Mouse (Mus musculus) thymus, adult 2 months (tissue): Measurements from ENCODE around the gene Paqr9. TPM values are rescaled to one million over a fixed set of nuclear protein-coding genes. Genes with fewer than 3 reads are reported as not detected.

Experiments used
- DNase-seq: peaks from one replicate; pipeline ENCODE4 v3.0.0; 2021
- H3K27ac ChIP-seq: fragments of 200-500 bp; 2 replicates; pipeline ENCODE4 v1.5.1; 2012; ENCODE audit warnings: low read length, control low read depth; ENCODE audit not compliant: control insufficient read depth, insufficient read depth
- H3K27me3 ChIP-seq: fragments of 200-500 bp; 2 replicates; pipeline ENCODE4 v1.6.1; 2012; ENCODE audit warnings: mild to moderate bottlenecking, low read length, moderate library complexity, mixed read lengths; ENCODE audit not compliant: control insufficient read depth, insufficient read depth
- H3K36me3 ChIP-seq: fragments of 200-500 bp; 2 replicates; pipeline ENCODE4 v1.6.1; 2012; ENCODE audit warnings: mild to moderate bottlenecking, low read length, moderate library complexity; ENCODE audit not compliant: control insufficient read depth, insufficient read depth
- H3K4me1 ChIP-seq: fragments of 200-500 bp; replicated peaks from 2 replicates; pipeline ENCODE4 v1.6.1; 2012; ENCODE audit warnings: low read length; ENCODE audit not compliant: control insufficient read depth, insufficient read depth
- H3K4me3 ChIP-seq: fragments of 200-500 bp; 2 replicates; pipeline ENCODE4 v1.5.1; 2012; ENCODE audit warnings: mild to moderate bottlenecking, low read length, control low read depth, moderate library complexity; ENCODE audit not compliant: control insufficient read depth, insufficient read depth
- CTCF ChIP-seq: fragments of 200-500 bp; IDR thresholded peaks from 2 replicates; pipeline ENCODE4 v1.5.1; 2012; ENCODE audit warnings: mild to moderate bottlenecking, control low read depth, low read length, moderate library complexity, borderline replicate concordance; ENCODE audit not compliant: control insufficient read depth, poor library complexity, insufficient read depth; ENCODE audit errors: extremely low read depth
- POLR2A ChIP-seq: fragments of 200-500 bp; IDR thresholded peaks from 2 replicates; pipeline ENCODE4 v1.6.1; 2012; ENCODE audit warnings: mild to moderate bottlenecking, low read length, control low read depth, moderate library complexity; ENCODE audit not compliant: control insufficient read depth, poor library complexity, insufficient read depth; ENCODE audit errors: extremely low read depth
- WGBS: fragments of 180-500 bp; shearing (Covaris S2); methylation state at CpG from one replicate; pipeline ENCODE4 v1.1.7; 2018; 5-methylcytosine and 5-hydroxymethylcytosine counted together
- polyA plus RNA-seq: library from polyadenylated mRNA; depleted of rRNA; stranded (reverse); fragments of >200 nt; gene quantifications from 2 replicates; pipeline ENCODE4 v1.2.3, GENCODE M21; 2012

The Paqr9 gene
- polyA plus RNA-seq, 1 experiment: 4.9 TPM

DNA sequence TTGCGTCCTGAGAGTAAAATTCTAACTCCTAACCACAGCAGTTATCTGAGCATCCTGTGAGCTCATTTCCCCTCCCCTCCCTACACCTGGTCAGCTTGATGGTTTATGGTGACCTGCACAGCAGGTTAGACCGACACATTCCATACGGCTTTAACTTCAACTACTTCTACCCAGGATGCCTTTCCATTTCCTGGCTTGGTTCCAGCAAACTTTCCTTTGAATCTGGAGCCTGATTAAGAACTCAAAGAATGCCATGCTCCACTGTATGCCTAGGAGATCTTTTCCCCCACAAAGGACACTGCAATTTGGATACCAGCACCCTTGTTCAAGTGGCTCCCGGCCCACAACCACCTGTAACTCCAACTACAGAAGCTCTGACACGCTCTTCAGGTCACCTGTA lies 38.9 kb upstream of the Paqr9 start:
- 93% methylated on average over 5 of the region's 5 CpGs for WGBS
- TF ChIP-seq POLR2A (no peak), CTCF (no peak)
- DNase-seq: no peak
- no peaks in the 10 kb centered on the region for H3K27me3 ChIP-seq
- no peak overlapping the region for H3K4me3 ChIP-seq
- no peaks in the 10 kb centered on the region for H3K36me3 ChIP-seq
- no peak overlapping the region for H3K27ac ChIP-seq
- peaks cover 2% of the 10 kb centered on the region; the same call in 1 of the 2 replicates for H3K4me1 ChIP-seq

DNA sequence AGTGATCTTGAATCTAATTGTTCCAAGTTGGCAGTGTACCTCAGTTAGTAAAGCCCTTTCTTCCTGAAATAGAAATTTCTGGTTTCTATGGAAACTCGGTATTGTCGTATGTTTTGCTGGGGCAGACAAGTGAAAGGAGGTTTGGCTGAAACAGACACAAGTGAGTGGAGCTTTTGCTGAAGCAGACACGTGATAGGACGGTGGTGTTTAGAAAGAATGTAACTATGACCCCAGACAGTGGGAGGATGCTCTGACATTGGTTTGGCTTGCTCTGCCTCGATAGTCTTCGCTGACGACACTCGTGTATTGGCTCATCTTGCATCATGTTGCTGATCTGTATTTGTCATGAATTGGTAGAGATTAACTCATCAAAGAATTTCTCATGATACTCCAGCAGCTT lies 38.4 kb upstream of the Paqr9 start:
- H3K4me1 ChIP-seq: peaks cover 2% of the 10 kb centered on the region; the same call in 1 of the 2 replicates
- no peaks in the 10 kb centered on the region for H3K36me3 ChIP-seq
- no peak overlapping the region for H3K27ac ChIP-seq
- no peak for DNase-seq
- no peak overlapping the region for H3K4me3 ChIP-seq
- H3K27me3 ChIP-seq: no peaks in the 10 kb centered on the region
- TF ChIP-seq CTCF (no peak), POLR2A (no peak)
- 94% methylated on average over 8 of the region's 8 CpGs for WGBS

DNA sequence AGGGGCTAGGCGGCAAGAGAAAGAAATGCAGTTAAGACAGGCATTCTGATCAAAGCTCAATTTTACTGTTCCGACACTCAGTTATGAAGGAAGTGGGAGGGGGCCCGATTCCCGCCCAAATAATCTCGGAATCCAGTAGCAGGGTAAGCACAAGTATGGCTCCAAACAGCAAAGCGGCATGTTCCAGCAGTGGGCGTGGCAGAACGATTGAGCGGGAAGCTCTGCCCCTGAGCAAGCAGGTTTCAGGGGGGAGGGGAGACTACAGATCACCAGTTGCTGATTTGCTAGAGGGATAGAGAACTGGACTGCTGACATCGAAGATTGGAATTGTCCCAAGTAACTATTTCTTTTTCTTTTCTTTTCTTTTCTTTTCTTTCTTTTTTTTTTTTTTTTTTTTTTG lies 37.9 kb upstream of the Paqr9 start:
- WGBS: 71% methylated on average over 10 of the region's 10 CpGs
- no peak overlapping the region for H3K4me3 ChIP-seq

DNA sequence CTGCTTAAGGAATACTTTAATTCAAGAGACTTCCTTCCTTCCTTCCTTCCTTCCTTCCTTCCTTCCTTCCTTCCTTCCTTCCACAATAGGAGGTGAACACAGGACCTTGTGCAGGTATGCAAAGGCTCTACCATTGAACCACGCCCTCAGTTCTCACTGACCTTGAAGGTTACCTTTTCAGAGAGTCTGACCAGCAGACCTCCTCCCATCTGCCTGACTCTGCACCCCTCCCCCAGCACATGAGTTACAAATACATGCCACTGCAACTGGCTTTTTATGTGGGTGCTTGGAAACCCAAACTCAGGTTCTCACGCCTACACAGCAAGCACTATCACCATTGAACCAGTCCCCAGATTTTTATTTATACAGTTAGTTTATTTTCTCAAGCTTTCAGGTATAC lies 36.9 kb upstream of the Paqr9 start:
- 73% methylated on average over 2 of the region's 2 CpGs for WGBS
- Histone ChIP-seq H3K27me3 (no peaks in the 10 kb centered on the region), H3K4me3 (no peak overlapping the region), H3K36me3 (no peaks in the 10 kb centered on the region), H3K27ac (no peak overlapping the region), H3K4me1 (peaks cover 2% of the 10 kb centered on the region; the same call in 1 of the 2 replicates)
- no peak for TF ChIP-seq CTCF
- TF ChIP-seq POLR2A: no peak
- DNase-seq: no peak

More for the DNA sequence above, 37.9 kb upstream of the Paqr9 start:
- Histone ChIP-seq H3K36me3 (no peaks in the 10 kb centered on the region), H3K27ac (no peak overlapping the region), H3K4me1 (peaks cover 2% of the 10 kb centered on the region; the same call in 1 of the 2 replicates), H3K27me3 (no peaks in the 10 kb centered on the region)
- no peak for DNase-seq
- TF ChIP-seq CTCF (no peak), POLR2A (no peak)

DNA sequence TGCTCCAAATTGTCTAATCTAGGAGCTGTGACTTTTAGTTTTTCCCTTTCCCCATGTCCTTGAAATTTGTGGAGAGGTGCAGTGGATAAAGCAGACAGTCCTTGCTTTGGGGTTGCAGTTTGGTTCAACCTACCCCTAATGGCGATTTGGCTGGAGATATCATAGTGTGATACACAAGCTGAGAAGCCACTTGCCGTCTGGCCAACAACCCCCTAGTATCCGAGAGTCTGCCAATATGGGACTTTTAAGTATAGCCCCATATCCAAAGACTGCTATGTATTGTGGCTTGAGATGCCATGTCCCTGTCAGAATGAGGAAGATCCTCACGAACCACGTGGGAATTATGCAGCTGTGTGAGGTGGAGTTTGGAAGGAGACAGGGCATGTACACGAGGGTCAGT lies 34.1 kb upstream of the Paqr9 start:
- H3K4me3 ChIP-seq: no peak overlapping the region
- no peak for DNase-seq
- WGBS: 79% methylated on average over 6 of the region's 6 CpGs
- H3K4me1 ChIP-seq: peaks cover 2% of the 10 kb centered on the region; the same call in 1 of the 2 replicates
- H3K27ac ChIP-seq: no peak overlapping the region
- no peak for TF ChIP-seq CTCF
- no peak for TF ChIP-seq POLR2A
- H3K27me3 ChIP-seq: no peaks in the 10 kb centered on the region
- no peaks in the 10 kb centered on the region for H3K36me3 ChIP-seq

DNA sequence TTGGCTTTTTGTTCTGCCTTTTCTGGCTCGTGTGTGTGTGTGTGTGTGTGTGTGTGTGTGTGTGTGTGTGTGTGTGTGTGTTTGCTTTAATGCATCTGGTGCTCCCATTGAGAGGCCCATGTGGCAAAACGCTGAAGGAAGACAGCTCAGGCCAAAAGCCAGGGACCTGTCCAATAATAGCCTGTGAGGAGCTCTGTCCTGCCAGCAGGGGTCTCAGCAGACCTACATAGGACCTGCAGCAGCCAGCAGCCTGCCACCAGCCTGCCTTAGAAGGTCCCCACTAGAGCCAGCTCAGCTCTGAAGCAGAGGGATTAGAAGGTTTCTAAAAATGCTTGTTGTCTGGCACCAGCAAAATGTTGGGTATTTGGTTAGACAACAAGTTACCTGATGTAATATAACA lies 33.5 kb upstream of the Paqr9 start:
- WGBS: 6% methylated on average over 2 of the region's 2 CpGs
- peak; percentile 9 for DNase-seq
- Histone ChIP-seq H3K27me3 (no peaks in the 10 kb centered on the region), H3K4me3 (no peak overlapping the region), H3K36me3 (no peaks in the 10 kb centered on the region), H3K4me1 (peaks cover 2% of the 10 kb centered on the region; the same call in 1 of the 2 replicates), H3K27ac (no peak overlapping the region)
- TF ChIP-seq CTCF (no peak), POLR2A (no peak)

DNA sequence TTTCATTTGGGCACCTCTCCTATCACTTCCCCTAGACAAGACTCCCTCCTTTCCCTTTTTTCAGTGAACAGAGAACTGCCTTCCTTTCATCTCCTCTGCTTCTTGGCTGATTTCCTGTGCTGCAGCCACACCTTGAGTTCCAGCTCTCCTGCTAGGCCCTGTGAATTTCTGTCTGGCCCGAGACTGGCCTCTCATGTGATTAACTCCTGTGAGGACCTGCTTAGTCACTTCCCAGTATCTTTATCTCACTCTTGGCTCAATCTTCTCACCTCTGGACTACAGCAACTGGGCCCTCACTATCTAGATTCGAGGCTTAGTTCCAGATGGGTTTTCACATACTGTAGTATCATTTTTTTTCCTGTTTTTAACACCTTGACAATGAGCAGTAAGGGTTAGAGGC lies 31.8 kb upstream of the Paqr9 start:
- TF ChIP-seq POLR2A: no peak
- no peak for TF ChIP-seq CTCF
- Histone ChIP-seq H3K27ac (no peak overlapping the region), H3K36me3 (no peaks in the 10 kb centered on the region), H3K27me3 (no peaks in the 10 kb centered on the region), H3K4me1 (peaks cover under 1% of the 10 kb centered on the region; the same call in 1 of the 2 replicates), H3K4me3 (no peak overlapping the region)
- WGBS: 40% methylated on average over 2 of the region's 2 CpGs
- no peak for DNase-seq
